Mouse (Mus musculus): ENCODE data around the gene Zgrf1. TPM values are rescaled to one million over a fixed set of nuclear protein-coding genes. Genes with fewer than 3 reads are reported as not detected.

Zgrf1 gene
- polyA plus RNA-seq, 1 experiment from 2014 or later: 19.8 TPM

GRCm38 (mm10) chr3:127633080-127634032, 80.1 kb downstream of the Zgrf1 start, which contains the start of gene Neurog2:
Neurog2 (plus strand) TSS chr3:127633135.
- Histone ChIP-seq H3K4me3 (peak within 1 kb of the TSS; percentile 57), H3K4me1 (peaks cover 31% of the 10 kb centered on the region), H3K9me3 (no peaks in the 10 kb centered on the region), H3K36me3 (replicated peaks) (no peaks in the 10 kb centered on the region), H3K27ac (replicated peaks) (peak within 1 kb of the TSS; percentile 37), H3K27me3 (replicated peaks; ENCODE audit: low read depth, poor library complexity, severe bottlenecking) (peaks cover 100% of the 10 kb centered on the region)
- peak; percentile 60 for DNase-seq (ENCODE audit: low spot score)
- under 1% methylated on average over 92 of the region's 92 CpGs for WGBS

DNA sequence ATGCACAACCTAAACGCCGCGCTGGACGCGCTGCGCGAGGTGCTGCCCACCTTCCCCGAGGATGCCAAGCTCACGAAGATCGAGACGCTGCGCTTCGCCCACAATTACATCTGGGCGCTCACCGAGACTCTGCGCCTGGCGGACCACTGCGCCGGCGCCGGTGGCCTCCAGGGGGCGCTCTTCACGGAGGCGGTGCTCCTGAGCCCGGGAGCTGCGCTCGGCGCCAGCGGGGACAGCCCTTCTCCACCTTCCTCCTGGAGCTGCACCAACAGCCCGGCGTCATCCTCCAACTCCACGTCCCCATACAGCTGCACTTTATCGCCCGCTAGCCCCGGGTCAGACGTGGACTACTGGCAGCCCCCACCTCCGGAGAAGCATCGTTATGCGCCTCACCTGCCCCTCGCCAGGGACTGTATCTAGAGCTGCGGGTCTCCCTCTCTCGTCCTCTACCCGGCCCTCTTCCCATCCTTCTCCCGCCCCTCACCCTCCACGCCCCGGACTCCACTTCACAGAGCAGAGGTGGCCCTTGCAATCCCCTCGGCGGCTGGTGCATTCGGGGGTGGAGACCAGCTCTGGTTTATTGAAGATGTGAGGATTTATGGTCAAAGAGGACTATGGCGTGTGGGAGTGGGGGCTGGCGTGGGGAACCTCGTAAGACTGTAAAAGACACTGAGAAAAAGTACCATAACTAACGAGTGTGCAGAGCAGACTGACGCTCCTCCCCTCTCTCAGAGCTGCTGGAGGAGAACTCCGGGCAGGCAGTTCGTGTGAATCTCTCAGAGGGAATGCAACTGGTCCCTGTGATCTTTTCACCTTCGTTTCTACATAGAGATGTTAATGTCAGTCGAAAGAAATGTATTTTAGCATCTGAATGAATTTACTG, 81.1 kb downstream of the Zgrf1 start:
- Histone ChIP-seq H3K9me3 (no peaks in the 10 kb centered on the region), H3K4me3 (peak overlapping the region; percentile 57), H3K36me3 (replicated peaks) (no peaks in the 10 kb centered on the region), H3K27me3 (replicated peaks; ENCODE audit: low read depth, poor library complexity, severe bottlenecking) (peaks cover 100% of the 10 kb centered on the region), H3K27ac (replicated peaks) (peak overlapping the region; percentile 37; the same call in 1 of the 2 replicates), H3K4me1 (peaks cover 27% of the 10 kb centered on the region)
- DNase-seq (ENCODE audit: low spot score): peak; percentile 91
- 1% methylated on average over 58 of the region's 58 CpGs for WGBS

- Histone ChIP-seq H3K4me3 (peak overlapping the region; percentile 57; the same call in 1 of the 2 replicates), H3K4me1 (peaks cover 31% of the 10 kb centered on the region), H3K9me3 (no peaks in the 10 kb centered on the region), H3K27ac (replicated peaks) (no peak overlapping the region), H3K27me3 (replicated peaks; ENCODE audit: low read depth, poor library complexity, severe bottlenecking) (peaks cover 100% of the 10 kb centered on the region), H3K36me3 (replicated peaks) (no peaks in the 10 kb centered on the region)
- DNase-seq (ENCODE audit: low spot score): no peak
- 4% methylated on average over 3 of the region's 3 CpGs for WGBS
Observed at GRCm38 (mm10) chr3:127634984-127635349, 81.7 kb downstream of the Zgrf1 start.

DNA sequence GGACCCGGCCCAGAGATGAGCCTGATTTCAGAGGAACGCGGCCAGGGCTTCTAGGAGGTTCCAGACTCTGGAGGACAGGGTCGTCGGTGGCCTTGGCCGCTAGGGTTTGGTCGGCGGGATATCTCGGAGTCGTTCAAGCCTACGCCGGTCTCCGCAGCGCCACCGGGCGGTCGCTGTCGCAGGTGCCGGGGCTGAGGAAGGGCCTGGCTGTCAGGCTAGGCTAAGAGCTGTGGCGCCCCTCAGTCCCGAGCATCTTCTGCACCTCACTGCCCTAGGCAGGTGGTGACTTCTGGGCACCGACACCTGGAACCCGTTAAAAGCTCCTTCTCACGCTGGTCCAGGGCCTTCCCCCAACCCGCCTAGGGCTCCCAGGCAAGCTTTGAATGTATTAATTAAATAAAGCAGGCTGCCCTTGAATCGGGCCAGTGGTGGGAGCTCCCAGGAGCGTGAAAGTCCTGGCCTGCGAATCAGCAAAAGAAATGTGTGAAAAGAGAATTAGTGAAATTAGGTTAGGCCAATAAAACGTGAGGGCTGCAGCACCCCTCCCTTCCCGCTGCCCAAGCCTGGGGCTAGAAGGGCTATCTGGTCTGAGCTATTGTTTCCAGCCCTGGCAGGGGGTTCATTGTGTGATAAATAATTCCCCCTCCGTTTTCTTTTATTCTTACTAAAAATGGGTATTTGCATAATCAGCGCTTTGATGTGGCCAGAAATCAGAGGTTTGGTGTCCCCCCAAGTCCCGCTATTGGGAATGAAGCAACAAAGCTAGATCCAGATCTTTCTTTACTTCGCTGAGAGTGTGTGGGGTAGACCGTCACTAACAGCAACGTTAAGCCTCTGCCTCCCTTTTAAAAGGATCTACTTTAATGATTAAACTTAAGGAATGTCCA, 86.8 kb downstream of the Zgrf1 start:
- peaks cover 17% of the 10 kb centered on the region for H3K4me1 ChIP-seq
- 1% methylated on average over 36 of the region's 36 CpGs for WGBS
- peak overlapping the region; percentile 6 for H3K4me3 ChIP-seq
- H3K36me3 ChIP-seq (replicated peaks): no peaks in the 10 kb centered on the region
- peak; percentile 83 for DNase-seq (ENCODE audit: low spot score)
- H3K27ac ChIP-seq (replicated peaks): no peak overlapping the region
- peaks cover 100% of the 10 kb centered on the region for H3K27me3 ChIP-seq (replicated peaks; ENCODE audit: low read depth, poor library complexity, severe bottlenecking)
- H3K9me3 ChIP-seq: no peaks in the 10 kb centered on the region

DNA sequence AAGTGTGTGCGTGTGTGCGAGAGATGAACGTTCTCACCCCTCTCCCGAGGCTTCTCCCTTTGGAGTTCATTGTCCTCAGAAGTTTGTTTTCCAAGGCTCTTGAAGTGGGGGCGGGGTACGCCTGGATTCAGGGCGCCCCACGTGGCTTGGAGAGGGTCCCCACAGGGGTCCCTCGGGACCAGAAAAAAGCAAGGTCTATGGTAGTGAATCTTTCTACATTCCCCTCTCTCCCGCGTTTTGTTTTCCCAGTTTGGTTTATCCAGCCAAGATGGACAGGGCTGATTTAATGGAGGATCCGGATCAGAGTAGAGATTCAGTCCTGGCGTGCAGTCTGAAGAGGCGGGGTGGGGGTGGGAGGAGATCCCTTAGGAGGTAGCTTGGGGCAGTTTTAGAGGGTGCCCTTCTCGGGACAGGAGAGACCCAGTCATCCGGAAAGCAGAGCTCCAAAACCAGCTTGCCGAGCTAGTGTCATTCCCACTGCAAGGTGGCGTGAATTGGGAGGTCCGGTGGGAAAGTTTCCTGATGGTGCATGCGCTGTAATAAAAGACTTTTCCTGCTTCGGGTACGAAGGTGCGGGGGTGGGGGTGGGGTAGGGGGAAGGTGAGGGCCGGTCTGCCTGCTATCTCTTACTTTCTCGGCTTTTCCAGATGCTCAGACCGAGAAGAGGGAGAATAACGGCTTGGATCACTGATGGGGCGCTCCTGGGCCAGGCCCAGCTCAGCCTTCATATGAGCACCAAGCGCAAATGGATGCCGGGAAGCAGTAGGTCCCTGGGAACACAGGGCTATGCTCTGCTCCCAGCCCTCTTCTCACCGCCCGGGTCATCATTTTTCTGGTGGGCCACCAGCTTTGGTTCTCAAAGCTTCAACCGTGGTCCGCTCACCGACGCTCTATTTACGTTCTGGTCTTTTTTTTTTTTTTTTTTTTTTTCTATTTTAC, 87.7 kb downstream of the Zgrf1 start:
- Histone ChIP-seq H3K9me3 (no peaks in the 10 kb centered on the region), H3K27me3 (replicated peaks; ENCODE audit: low read depth, poor library complexity, severe bottlenecking) (peaks cover 100% of the 10 kb centered on the region), H3K36me3 (replicated peaks) (no peaks in the 10 kb centered on the region), H3K4me3 (peak overlapping the region; percentile 33), H3K27ac (replicated peaks) (no peak overlapping the region), H3K4me1 (peaks cover 17% of the 10 kb centered on the region)
- 3% methylated on average over 37 of the region's 37 CpGs for WGBS
- DNase-seq (ENCODE audit: low spot score): peak; percentile 37

DNA sequence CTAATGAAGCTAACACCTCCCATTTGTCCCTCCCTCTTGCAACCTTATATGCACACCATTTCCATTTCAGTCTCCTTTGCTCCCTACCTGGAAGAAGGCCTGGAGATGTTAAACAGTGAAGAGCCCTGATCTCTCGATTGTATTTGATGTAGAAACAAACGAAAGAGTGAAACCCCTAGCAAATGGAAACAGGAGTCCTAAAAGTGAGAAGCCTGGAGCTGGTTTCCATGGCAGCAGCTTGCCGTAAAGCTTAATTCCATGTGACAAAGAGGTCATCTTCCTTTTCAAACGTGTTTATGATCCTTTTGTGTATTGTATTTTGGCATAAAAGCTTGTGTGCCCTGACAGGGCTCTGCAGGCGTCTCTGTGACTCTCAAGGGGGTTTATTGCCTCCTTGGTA, 88.9 kb downstream of the Zgrf1 start:
- 7% methylated on average over 5 of the region's 5 CpGs for WGBS
- H3K36me3 ChIP-seq (replicated peaks): no peaks in the 10 kb centered on the region
- no peak overlapping the region for H3K27ac ChIP-seq (replicated peaks)

DNA sequence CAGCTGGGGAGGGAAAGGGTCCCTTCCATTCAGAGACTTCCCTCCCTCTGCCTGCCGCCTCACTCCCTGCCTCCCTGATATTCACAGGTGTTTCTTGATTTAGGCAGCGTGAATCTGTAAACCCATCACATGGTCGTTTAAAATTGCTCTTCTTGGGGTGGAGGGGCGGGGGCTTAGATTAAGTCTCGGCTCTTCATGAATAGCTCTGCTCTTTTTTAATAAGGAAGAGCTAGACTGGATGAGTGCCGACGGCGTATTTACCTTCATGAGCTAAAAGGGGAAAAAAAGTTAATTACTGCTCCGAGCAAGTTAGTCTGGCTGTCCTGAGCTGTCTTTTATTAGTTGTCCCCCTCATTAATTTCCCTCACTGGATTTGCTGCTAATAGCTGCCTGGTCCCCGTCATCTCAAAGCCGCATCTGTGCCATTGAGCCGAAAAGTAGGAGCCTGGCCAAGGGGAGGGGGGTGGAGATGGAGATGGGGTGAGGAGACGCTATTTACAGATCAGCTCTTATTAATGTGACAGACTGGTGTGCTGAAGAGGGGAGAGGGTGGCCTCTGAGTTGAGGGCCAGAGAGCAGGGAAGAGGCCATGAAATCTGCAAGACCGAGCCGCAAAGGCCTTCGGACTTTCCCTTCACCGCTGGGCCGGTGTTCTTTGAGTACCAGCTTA, 93.0 kb downstream of the Zgrf1 start:
- WGBS: 51% methylated on average over 18 of the region's 18 CpGs
- DNase-seq (ENCODE audit: low spot score): no peak
- Histone ChIP-seq H3K27ac (replicated peaks) (no peak overlapping the region), H3K36me3 (replicated peaks) (no peaks in the 10 kb centered on the region), H3K4me3 (no peak overlapping the region), H3K9me3 (no peaks in the 10 kb centered on the region), H3K27me3 (replicated peaks; ENCODE audit: low read depth, poor library complexity, severe bottlenecking) (peaks cover 83% of the 10 kb centered on the region), H3K4me1 (peaks cover under 1% of the 10 kb centered on the region; the same call in 1 of the 2 replicates)

More for the DNA sequence above, 88.9 kb downstream of the Zgrf1 start:
- no peak overlapping the region for H3K4me3 ChIP-seq
- peaks cover 17% of the 10 kb centered on the region for H3K4me1 ChIP-seq
- no peaks in the 10 kb centered on the region for H3K9me3 ChIP-seq
- no peak for DNase-seq (ENCODE audit: low spot score)
- peaks cover 100% of the 10 kb centered on the region for H3K27me3 ChIP-seq (replicated peaks; ENCODE audit: low read depth, poor library complexity, severe bottlenecking)

DNA sequence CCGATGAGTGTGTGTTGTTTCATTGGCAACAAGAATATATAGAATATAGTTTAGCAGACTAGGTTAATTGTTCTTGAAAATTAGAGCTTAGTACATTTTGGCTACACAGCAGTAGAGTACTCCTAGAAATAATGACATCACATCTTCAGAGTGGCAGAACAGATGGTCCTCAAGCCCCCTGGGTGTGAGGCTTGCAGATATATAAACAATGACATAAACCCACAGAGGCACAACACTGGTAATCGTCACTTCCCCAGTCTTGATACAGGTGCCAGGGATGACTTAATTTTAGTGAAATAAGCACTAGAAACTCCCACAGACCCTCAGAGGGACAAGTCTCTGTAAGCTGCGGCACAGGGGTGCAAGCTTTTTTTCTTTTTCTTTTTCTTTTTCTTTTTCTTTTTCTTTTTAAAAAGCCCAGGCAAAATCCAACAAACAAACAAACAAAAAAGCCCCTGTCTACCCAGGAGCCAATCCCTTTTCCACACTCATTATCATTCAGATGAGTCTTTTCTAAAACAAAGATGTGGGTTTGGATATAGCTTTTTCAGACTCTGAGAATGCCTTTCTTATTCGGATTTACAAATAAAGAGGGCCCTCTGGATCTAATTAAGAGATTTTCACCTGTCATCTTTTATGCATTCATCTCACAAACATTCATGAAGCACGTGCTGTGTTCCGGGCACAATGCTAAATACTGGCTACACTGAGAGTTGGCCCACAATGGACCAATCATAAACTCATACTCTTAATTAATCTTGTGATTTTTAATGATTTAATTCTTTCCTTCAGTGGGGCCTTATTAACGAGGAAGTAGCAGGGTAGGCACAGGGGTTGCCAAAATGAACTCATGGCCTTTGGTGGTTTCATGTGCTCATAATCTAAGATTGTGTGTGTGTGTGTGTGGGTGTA, 98.7 kb downstream of the Zgrf1 start:
- H3K4me1 ChIP-seq: no peaks in the 10 kb centered on the region
- H3K4me3 ChIP-seq: no peak overlapping the region
- 54% methylated on average over 7 of the region's 7 CpGs for WGBS
- H3K36me3 ChIP-seq (replicated peaks): no peaks in the 10 kb centered on the region
- H3K27me3 ChIP-seq (replicated peaks; ENCODE audit: low read depth, poor library complexity, severe bottlenecking): peaks cover 46% of the 10 kb centered on the region
- no peak overlapping the region for H3K27ac ChIP-seq (replicated peaks)
- DNase-seq (ENCODE audit: low spot score): no peak
- no peaks in the 10 kb centered on the region for H3K9me3 ChIP-seq

GRCm38 (mm10) chr3:127660712-127661111, 107.4 kb downstream of the Zgrf1 start:
- H3K27ac ChIP-seq (replicated peaks): no peak overlapping the region
- WGBS: 74% methylated on average over 7 of the region's 7 CpGs
- no peaks in the 10 kb centered on the region for H3K9me3 ChIP-seq
- H3K4me1 ChIP-seq: peaks cover 10% of the 10 kb centered on the region; the same call in 1 of the 2 replicates
- no peak for DNase-seq (ENCODE audit: low spot score)
- no peak overlapping the region for H3K4me3 ChIP-seq
- no peaks in the 10 kb centered on the region for H3K36me3 ChIP-seq (replicated peaks)
- peaks cover 21% of the 10 kb centered on the region for H3K27me3 ChIP-seq (replicated peaks; ENCODE audit: low read depth, poor library complexity, severe bottlenecking)
